Comparison of ENCODE assay signal across 11 mouse cellular contexts in genomic region chr14:22679008-22679704, GRCm38 (mm10).
DNase-seq lines count a peak whose midpoint lies in the region; ATAC-seq and TF ChIP-seq lines count a peak whose summit lies in the region.
"Had no signal": no experiment of that assay in that cellular context is flagged by ENCODE, and none has a peak within 500 bp of the region (broad histone marks: within the 10 kb centered on the region; RNA-seq: fewer than 3 reads in every experiment).

No protein-coding gene starts in this region.

- peak; percentile 61 for ATAC-seq in neural tube, embryonic 11.5 days (ENCODE audit: insufficient read depth, low FRiP score, low TSS enrichment)
- ATAC-seq in neural tube, embryonic 15.5 days (ENCODE audit: low FRiP score) = no peak
- ATAC-seq in stomach, postnatal 0 days (ENCODE audit: low FRiP score, low TSS enrichment) = peak; percentile 24; the same call in 1 of the 2 replicates

- TF ChIP-seq EP300 in stomach, postnatal 0 days (optimal IDR thresholded peaks at IDR 0.05) = no peak

- peak; percentile 11 for DNase-seq in adrenal gland, postnatal 10 days
- DNase-seq in adrenal gland, adult 18-20 months (ENCODE audit: low spot score in 2 of 2) = no peak
- DNase-seq in neural tube, embryonic 11.5 days (ENCODE audit: low spot score) = peak; percentile 16
- DNase-seq in kidney, postnatal 4 days = peak; percentile 13 to 36
- DNase-seq in stomach, postnatal 0 days (ENCODE audit: low spot score) = no peak
- DNase-seq in heart, postnatal 14 days = no peak
- DNase-seq in left cerebral cortex, postnatal 4 days = no peak
- DNase-seq: gastrocnemius, adult 2 months had no signal

- H3K27me3 ChIP-seq in neural tube, embryonic 11.5 days (ENCODE audit: control insufficient read depth, insufficient read depth, low read length) = no peaks in the 10 kb centered on the region
- H3K27me3 ChIP-seq in neural tube, embryonic 15.5 days (replicated peaks) = no peaks in the 10 kb centered on the region
- no peaks in the 10 kb centered on the region for H3K27me3 ChIP-seq in stomach, postnatal 0 days (ENCODE audit: control insufficient read depth, insufficient read depth, low read length)

- intact Hi-C loops in heart, postnatal 14 days (cut with DNase I) = no loop called here
- intact Hi-C loops in left cerebral cortex, postnatal 4 days (cut with DNase I) = no loop called here

- no peaks in the 10 kb centered on the region for H3K36me3 ChIP-seq in neural tube, embryonic 11.5 days (ENCODE audit: control insufficient read depth, insufficient read depth, low read length)
- H3K36me3 ChIP-seq in neural tube, embryonic 15.5 days = no peaks in the 10 kb centered on the region
- H3K36me3 ChIP-seq in stomach, postnatal 0 days (ENCODE audit: control insufficient read depth, insufficient read depth, low read length) = no peaks in the 10 kb centered on the region

- H3K4me3 ChIP-seq in neural tube, embryonic 11.5 days (ENCODE audit: low read depth, low read length) = no peak overlapping the region
- no peak overlapping the region for H3K4me3 ChIP-seq in neural tube, embryonic 15.5 days (replicated peaks)
- H3K4me3 ChIP-seq in stomach, postnatal 0 days (ENCODE audit: low read depth, low read length) = no peak overlapping the region
- H3K4me3 ChIP-seq: gastrocnemius, adult 2 months; megakaryocyte, embryonic 14.5 days had no signal

- H3K27ac ChIP-seq in neural tube, embryonic 11.5 days (ENCODE audit: low read depth, low read length) = peak overlapping the region; percentile 87
- no peak overlapping the region for H3K27ac ChIP-seq in neural tube, embryonic 15.5 days (replicated peaks)
- no peak overlapping the region for H3K27ac ChIP-seq in stomach, postnatal 0 days (replicated peaks)
- H3K27ac ChIP-seq: gastrocnemius, adult 2 months; liver, embryonic 14.5 days had no signal

- H3K9me3 ChIP-seq in neural tube, embryonic 11.5 days (ENCODE audit: control insufficient read depth, low read length) = no peaks in the 10 kb centered on the region
- no peaks in the 10 kb centered on the region for H3K9me3 ChIP-seq in neural tube, embryonic 15.5 days (replicated peaks)
- no peaks in the 10 kb centered on the region for H3K9me3 ChIP-seq in stomach, postnatal 0 days (ENCODE audit: control insufficient read depth, low read length)
- H3K9me3 ChIP-seq: megakaryocyte, embryonic 14.5 days had no signal

- peaks cover 9% of the 10 kb centered on the region; the same call in 1 of the 2 replicates for H3K4me1 ChIP-seq in neural tube, embryonic 11.5 days (ENCODE audit: control insufficient read depth, insufficient read depth, low read length)
- H3K4me1 ChIP-seq in neural tube, embryonic 15.5 days = peaks cover 14% of the 10 kb centered on the region
- H3K4me1 ChIP-seq in stomach, postnatal 0 days (replicated peaks; ENCODE audit: control insufficient read depth, insufficient read depth) = no peaks in the 10 kb centered on the region
- H3K4me1 ChIP-seq: megakaryocyte, embryonic 14.5 days had no signal

- H3K9ac ChIP-seq in neural tube, embryonic 11.5 days (ENCODE audit: low read length) = no peak overlapping the region
- H3K9ac ChIP-seq in neural tube, embryonic 15.5 days (replicated peaks) = no peak overlapping the region
- no peak overlapping the region for H3K9ac ChIP-seq in stomach, postnatal 0 days (ENCODE audit: low read length)
- H3K9ac ChIP-seq: liver, embryonic 14.5 days had no signal

- no peak for TF ChIP-seq CTCF in stomach, postnatal 0 days (IDR thresholded peaks at IDR 0.05; ENCODE audit: low read depth)

- WGBS in neural tube, embryonic 11.5 days = 47% methylated on average over 5 of the region's 5 CpGs
- WGBS in neural tube, embryonic 15.5 days = 20% methylated on average over 5 of the region's 5 CpGs
- 73% methylated on average over 5 of the region's 5 CpGs for WGBS in stomach, postnatal 0 days

- no peak overlapping the region for H3K4me2 ChIP-seq in neural tube, embryonic 11.5 days (ENCODE audit: low read depth)
- H3K4me2 ChIP-seq in neural tube, embryonic 15.5 days = no peak overlapping the region
- no peak overlapping the region for H3K4me2 ChIP-seq in stomach, postnatal 0 days (replicated peaks; ENCODE audit: low read depth)

Comparison
In these comparisons a context has a peak if more than half of its experiments do, and no peak if none do; other contexts are left out.
1. DNase-seq: peak in adrenal gland, postnatal 10 days (single experiment), neural tube, embryonic 11.5 days (single experiment) and kidney, postnatal 4 days (2 of 2); none in adrenal gland, adult 18-20 months (0 of 2), stomach, postnatal 0 days (single experiment), heart, postnatal 14 days (0 of 2) and left cerebral cortex, postnatal 4 days (single experiment).